8 mouse cellular contexts compared by ENCODE assay signal in the genomic region with DNA sequence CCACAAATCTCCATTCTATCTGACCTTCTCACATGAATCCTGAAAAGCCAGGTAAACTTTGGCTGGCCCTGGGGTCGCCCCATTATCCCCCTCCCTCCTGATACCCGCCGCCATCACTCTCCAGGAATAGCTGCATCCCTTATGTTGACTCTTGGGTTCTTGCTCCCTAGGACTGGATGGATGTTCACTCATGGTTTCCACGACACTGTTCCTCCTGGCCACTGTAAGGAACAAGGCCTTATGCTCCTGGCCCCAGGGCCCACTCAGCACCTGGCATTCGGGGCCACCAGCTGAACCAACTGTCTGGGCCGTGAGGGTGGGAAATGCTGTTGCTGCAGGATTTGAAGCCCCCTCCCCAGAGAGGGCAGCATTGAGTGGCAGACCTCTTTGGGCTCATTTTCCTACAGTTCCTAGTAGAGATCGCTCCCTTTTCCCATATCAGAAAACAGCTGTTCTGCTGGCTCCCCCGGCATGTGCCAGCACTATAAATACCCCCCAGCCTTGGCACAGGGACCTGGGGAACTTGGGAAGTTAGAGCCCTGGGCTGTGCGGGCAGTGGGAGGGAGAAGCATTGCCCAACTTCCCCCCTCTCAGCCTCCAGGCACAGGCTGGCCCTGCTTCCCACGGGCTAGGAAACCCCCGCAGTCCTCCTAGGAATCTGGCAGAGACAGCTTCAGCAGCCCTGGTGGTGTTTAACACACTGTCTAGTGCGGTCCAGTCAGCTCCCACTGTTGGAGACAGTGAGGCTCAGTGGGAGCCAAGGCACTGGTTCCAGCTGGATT.
DNase-seq lines count a peak whose midpoint lies in the region; ATAC-seq and TF ChIP-seq lines count a peak whose summit lies in the region.

No protein-coding gene starts in this region.

- peak; percentile 63 to 68 for DNase-seq in lung, adult 18-20 months
- DNase-seq in lung, adult 2 months: no peak
- DNase-seq in gastrocnemius, adult 18-20 months (ENCODE audit: low spot score): peak; percentile 86
- DNase-seq in hindbrain, embryonic 14.5 days (ENCODE audit: low spot score): peak; percentile 28
- DNase-seq in lung, embryonic 14.5 days: peak; percentile 61
- peak; percentile 89 for DNase-seq in telencephalon, adult 2 months (ENCODE audit: low read depth, low spot score)
- no peak for DNase-seq in B cell, adult 2 months

- TF ChIP-seq CTCF in lung, adult 2 months (IDR thresholded peaks at IDR 0.05; ENCODE audit: insufficient read depth, low read length): no peak
- no peak for TF ChIP-seq CTCF in lung, embryonic 14.5 days (IDR thresholded peaks at IDR 0.05; ENCODE audit: low read depth)

- WGBS in lung, adult 2 months: 66% methylated on average over 12 of the region's 12 CpGs
- WGBS in hindbrain, embryonic 14.5 days: 71% methylated on average over 12 of the region's 12 CpGs
- 59% methylated on average over 12 of the region's 12 CpGs for WGBS in lung, embryonic 14.5 days

- H3K9me3 ChIP-seq in hindbrain, embryonic 14.5 days (ENCODE audit: control insufficient read depth, low read length): peaks cover 4% of the 10 kb centered on the region; the same call in 1 of the 2 replicates
- H3K9me3 ChIP-seq in lung, embryonic 14.5 days (ENCODE audit: low read depth, low read length): no peaks in the 10 kb centered on the region

- no peak overlapping the region for H3K9ac ChIP-seq in hindbrain, embryonic 14.5 days
- no peak overlapping the region for H3K9ac ChIP-seq in lung, embryonic 14.5 days

- H3K27ac ChIP-seq in hindbrain, embryonic 14.5 days: no peak overlapping the region
- H3K27ac ChIP-seq in lung, embryonic 14.5 days (ENCODE audit: low read depth): no peak overlapping the region

- H3K4me2 ChIP-seq in hindbrain, embryonic 14.5 days (replicated peaks): no peak overlapping the region
- no peak overlapping the region for H3K4me2 ChIP-seq in lung, embryonic 14.5 days

- no peak for ATAC-seq in hindbrain, embryonic 14.5 days (ENCODE audit: low FRiP score)
- ATAC-seq in lung, embryonic 14.5 days (ENCODE audit: insufficient read depth): peak; percentile 83
- ATAC-seq in erythroid progenitor cell, adult 5-6 weeks (replicated peaks; ENCODE audit: low FRiP score, poor library complexity, severe bottlenecking): no peak

- no peaks in the 10 kb centered on the region for H3K4me1 ChIP-seq in lung, adult 2 months (ENCODE audit: control insufficient read depth, insufficient read depth, low read length)
- H3K4me1 ChIP-seq in hindbrain, embryonic 14.5 days (replicated peaks; ENCODE audit: control insufficient read depth, insufficient read depth, low read length): no peaks in the 10 kb centered on the region
- H3K4me1 ChIP-seq in lung, embryonic 14.5 days (ENCODE audit: insufficient read depth): no peaks in the 10 kb centered on the region; the same call in 1 of the 2 replicates

- no peaks in the 10 kb centered on the region for H3K27me3 ChIP-seq in hindbrain, embryonic 14.5 days (ENCODE audit: control insufficient read depth, insufficient read depth, low read length)
- H3K27me3 ChIP-seq in lung, embryonic 14.5 days (ENCODE audit: insufficient read depth, low read length): no peaks in the 10 kb centered on the region

- H3K4me3 ChIP-seq in lung, adult 2 months (replicated peaks; ENCODE audit: extremely low read depth, low read depth, low read length): no peak overlapping the region
- H3K4me3 ChIP-seq in hindbrain, embryonic 14.5 days (replicated peaks; ENCODE audit: low read length): no peak overlapping the region
- no peak overlapping the region for H3K4me3 ChIP-seq in lung, embryonic 14.5 days (ENCODE audit: low read depth, low read length)

- TF ChIP-seq POLR2A in lung, adult 2 months (IDR thresholded peaks at IDR 0.05; ENCODE audit: borderline replicate concordance, extremely low read depth, low read depth, low read length): no peak

- no peaks in the 10 kb centered on the region for H3K36me3 ChIP-seq in hindbrain, embryonic 14.5 days (replicated peaks; ENCODE audit: control insufficient read depth, insufficient read depth)
- no peaks in the 10 kb centered on the region for H3K36me3 ChIP-seq in lung, embryonic 14.5 days (ENCODE audit: insufficient read depth)

Comparison
In these comparisons a context has a peak if more than half of its experiments do, and no peak if none do; other contexts are left out.
1. DNase-seq: peak in lung, adult 18-20 months (2 of 2), gastrocnemius, adult 18-20 months (single experiment), hindbrain, embryonic 14.5 days (single experiment), lung, embryonic 14.5 days (single experiment) and telencephalon, adult 2 months (single experiment); none in lung, adult 2 months (single experiment) and B cell, adult 2 months (0 of 2).